21 mouse cellular contexts compared by ENCODE assay signal in the genomic region with DNA sequence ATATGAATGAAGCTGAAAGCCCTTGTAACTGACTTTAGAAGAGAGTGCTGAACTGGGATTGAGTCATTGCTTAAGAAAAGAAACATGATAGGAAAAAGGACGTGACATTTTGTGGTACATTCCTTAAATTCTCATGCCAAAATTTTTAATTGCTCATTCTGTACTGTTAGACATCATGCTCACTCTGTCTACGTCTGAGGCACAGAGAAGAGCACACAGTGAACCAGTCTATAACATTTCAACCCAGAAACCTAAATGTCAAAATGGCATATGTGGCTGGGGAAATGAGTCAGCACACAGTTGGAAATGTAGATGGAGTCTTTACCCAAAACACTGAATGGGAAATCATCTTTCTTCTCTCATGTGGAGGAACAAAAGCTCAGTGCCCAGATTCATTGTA.
"Had no signal": no experiment of that assay in that cellular context is flagged by ENCODE, and none has a peak within 500 bp of the region (broad histone marks: within the 10 kb centered on the region; RNA-seq: fewer than 3 reads in every experiment).

No protein-coding gene starts in this region.

- H3K27me3 ChIP-seq: limb, embryonic 13.5 days; liver, embryonic 12.5 days; liver, embryonic 15.5 days; lung, embryonic 15.5 days; megakaryocyte, embryonic 14.5 days; neural tube, embryonic 12.5 days; neural tube, embryonic 15.5 days; stomach, embryonic 15.5 days had no signal

- H3K4me1 ChIP-seq: limb, embryonic 10.5 days; liver, embryonic 12.5 days; liver, embryonic 15.5 days; lung, embryonic 15.5 days; megakaryocyte, embryonic 14.5 days; midbrain, embryonic 10.5 days; neural tube, embryonic 12.5 days; neural tube, embryonic 15.5 days; stomach, embryonic 15.5 days had no signal

- H3K4me3 ChIP-seq: limb, embryonic 10.5 days; limb, embryonic 13.5 days; liver, embryonic 12.5 days; liver, embryonic 15.5 days; lung, embryonic 15.5 days; megakaryocyte, embryonic 14.5 days; midbrain, embryonic 10.5 days; neural tube, embryonic 12.5 days; neural tube, embryonic 15.5 days; stomach, embryonic 15.5 days had no signal

- DNase-seq: kidney, postnatal 25 days; liver; lung, adult 18-20 months; lung, postnatal 10 days; lung, postnatal 36 days; midbrain, embryonic 14.5 days; right cerebral cortex, adult 18-20 months; right cerebral cortex, postnatal 14 days; right cerebral cortex, postnatal 4 days; thymus, postnatal 25 days had no signal

- H3K9ac ChIP-seq: limb, embryonic 13.5 days; liver, embryonic 12.5 days; liver, embryonic 15.5 days; lung, embryonic 15.5 days; neural tube, embryonic 12.5 days; neural tube, embryonic 15.5 days; stomach, embryonic 15.5 days had no signal

- H3K4me2 ChIP-seq: limb, embryonic 13.5 days; liver, embryonic 12.5 days; liver, embryonic 15.5 days; lung, embryonic 15.5 days; neural tube, embryonic 12.5 days; neural tube, embryonic 15.5 days; stomach, embryonic 15.5 days had no signal

- ATAC-seq: liver, embryonic 12.5 days had no signal

- H3K27ac ChIP-seq: kidney, postnatal 0 days; limb, embryonic 10.5 days; limb, embryonic 13.5 days; liver, embryonic 12.5 days; liver, embryonic 15.5 days; lung, embryonic 15.5 days; midbrain, embryonic 10.5 days; neural tube, embryonic 12.5 days; neural tube, embryonic 15.5 days; stomach, embryonic 15.5 days had no signal

- H3K36me3 ChIP-seq: limb, embryonic 10.5 days; limb, embryonic 13.5 days; liver, embryonic 12.5 days; liver, embryonic 15.5 days; lung, embryonic 15.5 days; midbrain, embryonic 10.5 days; neural tube, embryonic 12.5 days; neural tube, embryonic 15.5 days; stomach, embryonic 15.5 days had no signal

- H3K9me3 ChIP-seq: limb, embryonic 10.5 days; limb, embryonic 13.5 days; liver, embryonic 12.5 days; liver, embryonic 15.5 days; lung, embryonic 15.5 days; megakaryocyte, embryonic 14.5 days; midbrain, embryonic 10.5 days; neural tube, embryonic 12.5 days; neural tube, embryonic 15.5 days; stomach, embryonic 15.5 days had no signal
